Mouse (Mus musculus) midbrain, embryonic 15.5 days (tissue): ENCODE measurements around the gene Patl2. TPM values are rescaled to one million over a fixed set of nuclear protein-coding genes. Genes with fewer than 3 reads are reported as not detected.

Experiments
- ATAC-seq: fragments of 200-750 bp; cut with Nextera tagmentation; replicated peaks from 2 replicates; pipeline ENCODE4 v1.8.0; 2017; ENCODE audit warnings: moderate TSS enrichment
- H3K27ac ChIP-seq: fragments of 300-500 bp; sonication (generic); 2 replicates; pipeline ENCODE4 v1.5.1; 2015; ENCODE audit warnings: mild to moderate bottlenecking, inconsistent platforms
- H3K27me3 ChIP-seq: fragments of 300-500 bp; sonication (generic); replicated peaks from 2 replicates; pipeline ENCODE4 v1.6.1; 2015; ENCODE audit warnings: inconsistent platforms
- H3K36me3 ChIP-seq: fragments of 300-500 bp; sonication (generic); replicated peaks from 2 replicates; pipeline ENCODE4 v1.6.1; 2015; ENCODE audit warnings: inconsistent platforms
- H3K4me1 ChIP-seq: fragments of 300-500 bp; sonication (generic); 2 replicates; pipeline ENCODE4 v1.6.1; 2015; ENCODE audit warnings: inconsistent platforms
- H3K4me2 ChIP-seq: fragments of 300-500 bp; sonication (generic); 2 replicates; pipeline ENCODE4 v1.6.1; 2015; ENCODE audit warnings: inconsistent platforms, mild to moderate bottlenecking, moderate library complexity
- H3K4me3 ChIP-seq: fragments of 300-500 bp; sonication (generic); 2 replicates; pipeline ENCODE4 v1.5.1; 2015; ENCODE audit warnings: mild to moderate bottlenecking, inconsistent platforms
- H3K9ac ChIP-seq: fragments of 300-500 bp; sonication (generic); 2 replicates; pipeline ENCODE4 v1.6.1; 2015; ENCODE audit warnings: mild to moderate bottlenecking, inconsistent platforms
- H3K9me3 ChIP-seq: fragments of 300-500 bp; sonication (generic); 2 replicates; pipeline ENCODE4 v1.6.1; 2016; ENCODE audit warnings: inconsistent platforms
- WGBS: fragments of 180-500 bp; shearing (Covaris S2); methylation state at CpG from one replicate; pipeline ENCODE4 v1.1.7; 2015; ENCODE audit warnings: mixed read lengths; 5-methylcytosine and 5-hydroxymethylcytosine counted together
- polyA plus RNA-seq: library from polyadenylated mRNA; unstranded; fragments of >200 nt; fragmentation: Nextera tagmentation; extraction: Ambion mirVana; gene quantifications from 2 replicates; pipeline ENCODE4 v1.2.1, GENCODE M21; 2015

The Patl2 gene
- polyA plus RNA-seq, 1 experiment from 2014 or later = not detected

DNA sequence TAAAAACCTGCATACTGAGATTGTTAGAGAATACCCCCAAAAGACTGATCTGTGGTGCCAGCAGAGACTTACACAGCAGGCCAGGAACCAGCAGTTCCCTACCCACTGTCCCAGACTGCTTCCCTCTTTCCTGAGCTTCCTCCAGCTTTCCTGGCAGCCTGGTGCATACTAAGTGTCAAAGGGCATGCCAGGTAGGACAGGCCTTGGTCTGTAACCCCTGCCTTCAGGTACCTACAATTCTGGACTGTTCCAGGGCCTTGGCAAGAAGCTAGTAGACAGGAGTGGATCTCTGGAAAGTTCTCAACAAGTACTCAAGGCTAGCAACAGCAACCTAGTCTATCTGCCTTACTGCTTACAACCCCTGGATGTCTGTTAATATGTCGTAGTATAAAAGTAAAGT is 34.8 kb downstream of the Patl2 start:
- WGBS = 87% methylated on average over 1 of the region's 1 CpGs
- H3K4me3 ChIP-seq = no peak overlapping the region

DNA sequence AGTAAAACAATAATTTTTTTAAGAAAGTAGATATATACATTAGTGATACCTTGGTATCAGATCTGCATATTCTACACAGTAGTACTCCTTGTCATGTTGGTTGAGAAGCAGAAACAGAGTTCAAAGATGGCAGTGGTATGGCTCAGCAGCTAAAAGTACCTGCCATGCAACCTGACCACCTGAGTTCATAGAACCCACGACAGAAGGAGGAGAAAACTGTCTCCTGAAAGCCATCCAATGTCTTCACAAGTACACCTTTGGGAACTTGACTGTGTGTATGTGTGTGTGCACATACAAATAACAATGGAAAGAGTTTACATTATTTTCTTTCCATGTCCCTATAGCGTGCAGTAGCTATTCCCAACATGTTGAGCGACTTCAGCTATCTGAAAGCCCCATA is 36.3 kb downstream of the Patl2 start:
- Histone ChIP-seq H3K4me1 (peaks cover 4% of the 10 kb centered on the region), H3K36me3 (no peaks in the 10 kb centered on the region), H3K9ac (no peak overlapping the region), H3K4me3 (no peak overlapping the region), H3K9me3 (no peaks in the 10 kb centered on the region), H3K27ac (no peak overlapping the region), H3K27me3 (no peaks in the 10 kb centered on the region), H3K4me2 (no peak overlapping the region)
- no peak for ATAC-seq
- WGBS = 89% methylated on average over 3 of the region's 3 CpGs

More for the DNA sequence above, 34.8 kb downstream of the Patl2 start:
- no peaks in the 10 kb centered on the region for H3K27me3 ChIP-seq
- H3K27ac ChIP-seq = no peak overlapping the region
- H3K4me1 ChIP-seq = peaks cover 4% of the 10 kb centered on the region
- no peak overlapping the region for H3K9ac ChIP-seq
- H3K4me2 ChIP-seq = no peak overlapping the region
- no peaks in the 10 kb centered on the region for H3K9me3 ChIP-seq
- ATAC-seq = no peak
- H3K36me3 ChIP-seq = no peaks in the 10 kb centered on the region

DNA sequence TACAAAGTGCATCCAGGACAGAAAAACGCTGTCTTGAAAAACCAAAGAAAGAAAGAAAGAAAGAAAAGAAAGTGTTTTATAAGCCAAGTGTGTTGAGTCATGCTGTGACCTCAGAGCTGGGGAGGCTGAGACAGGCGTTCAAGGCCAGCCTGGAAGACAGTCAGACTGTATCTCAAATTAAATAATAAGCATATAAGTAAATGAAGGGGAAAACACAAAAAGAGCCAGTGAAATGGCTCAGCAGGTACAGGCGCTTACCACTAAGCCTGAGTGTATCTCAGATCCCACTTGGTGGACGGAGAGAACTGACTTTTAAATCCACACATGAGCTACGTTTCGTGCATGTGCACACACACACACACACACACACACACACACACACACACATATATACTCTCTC is 36.7 kb downstream of the Patl2 start:
- WGBS = 93% methylated on average over 6 of the region's 6 CpGs
- H3K27me3 ChIP-seq = no peaks in the 10 kb centered on the region
- H3K27ac ChIP-seq = no peak overlapping the region
- H3K4me3 ChIP-seq = no peak overlapping the region
- no peak for ATAC-seq
- no peaks in the 10 kb centered on the region for H3K36me3 ChIP-seq
- no peak overlapping the region for H3K4me2 ChIP-seq
- H3K4me1 ChIP-seq = peaks cover 4% of the 10 kb centered on the region
- H3K9me3 ChIP-seq = no peaks in the 10 kb centered on the region
- H3K9ac ChIP-seq = no peak overlapping the region

DNA sequence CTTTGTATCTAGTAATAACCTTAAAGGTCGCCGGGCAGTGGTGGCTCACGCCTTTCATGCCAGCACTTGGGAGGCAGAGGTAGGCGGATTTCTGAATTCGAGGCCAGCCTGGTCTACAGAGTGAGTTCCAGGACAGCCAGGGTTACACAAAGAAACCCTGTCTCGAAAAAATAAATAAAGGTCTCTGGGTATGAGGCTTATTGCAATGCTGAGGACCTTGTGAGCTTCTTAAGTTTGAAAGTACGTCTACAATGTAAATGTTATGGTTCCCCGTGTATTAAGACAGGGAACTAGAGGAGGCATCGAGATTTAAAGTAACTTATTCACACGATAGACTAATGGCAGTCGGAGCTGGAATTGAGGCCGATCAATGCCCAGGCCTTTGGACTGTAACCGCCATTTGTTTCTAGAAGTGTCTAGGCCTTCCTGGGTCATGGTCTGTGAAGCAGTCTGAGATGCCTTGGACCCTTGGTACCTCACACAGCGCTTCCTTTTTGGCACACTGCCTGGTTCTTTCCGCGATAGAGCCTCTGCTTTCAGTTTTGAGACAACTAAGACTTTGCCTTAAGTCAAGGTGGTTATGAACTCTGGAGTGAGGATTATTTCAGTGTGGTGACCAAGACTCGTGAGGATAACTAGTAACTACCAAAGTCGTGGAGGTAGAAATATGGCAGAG is 37.6 kb downstream of the Patl2 start:
- H3K9ac ChIP-seq = peak overlapping the region; percentile 52
- no peaks in the 10 kb centered on the region for H3K9me3 ChIP-seq
- no peaks in the 10 kb centered on the region for H3K36me3 ChIP-seq
- H3K27me3 ChIP-seq = no peaks in the 10 kb centered on the region
- no peak overlapping the region for H3K27ac ChIP-seq
- 37% methylated on average over 18 of the region's 18 CpGs for WGBS
- H3K4me1 ChIP-seq = peaks cover 4% of the 10 kb centered on the region
- ATAC-seq = peak; percentile 50
- peak overlapping the region; percentile 84 for H3K4me2 ChIP-seq
- H3K4me3 ChIP-seq = peak overlapping the region; percentile 61

DNA sequence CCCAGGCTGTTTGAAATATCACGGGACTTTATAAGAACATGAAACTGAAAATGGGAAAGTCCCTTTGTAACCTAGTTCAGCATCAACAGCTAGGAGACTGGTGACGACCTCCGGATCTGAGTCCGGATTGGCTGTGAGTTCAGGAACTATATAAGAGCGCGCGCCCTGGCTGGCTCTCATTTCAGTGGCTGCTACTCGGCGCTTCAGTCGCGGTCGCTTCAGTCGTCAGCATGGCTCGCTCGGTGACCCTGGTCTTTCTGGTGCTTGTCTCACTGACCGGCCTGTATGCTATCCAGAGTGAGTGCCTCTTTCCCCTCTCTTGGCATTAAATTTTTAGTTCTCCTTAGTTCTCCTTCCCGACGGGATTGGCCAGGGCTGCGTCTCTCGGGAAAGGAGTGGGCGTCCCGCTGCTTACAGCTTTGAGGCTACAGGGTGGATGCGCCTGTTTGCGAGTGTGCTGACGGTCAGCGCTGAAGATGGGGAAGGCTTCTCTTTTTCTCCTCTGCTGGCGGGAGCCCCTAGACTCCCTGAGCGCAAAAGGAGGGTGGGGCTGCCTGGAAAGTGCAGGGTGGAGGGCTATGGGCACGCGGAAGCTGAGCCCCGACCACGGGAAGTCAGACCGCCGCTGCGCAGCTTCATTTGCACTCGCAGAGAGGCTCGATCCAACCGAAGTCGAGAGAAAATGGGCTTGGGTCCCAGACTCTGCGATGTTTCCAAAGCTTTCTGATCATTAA is 38.3 kb downstream of the Patl2 start, which contains the start of gene B2m:
TSS of gene B2m (plus strand) at position 179 of the 734 bp plus-strand sequence.
- H3K27me3 ChIP-seq = no peaks in the 10 kb centered on the region
- under 1% methylated on average over 40 of the region's 40 CpGs for WGBS
- peak; percentile 99 for ATAC-seq
- H3K9ac ChIP-seq = peak within 1 kb of the TSS; percentile 52
- no peaks in the 10 kb centered on the region for H3K9me3 ChIP-seq
- H3K4me3 ChIP-seq = peak within 1 kb of the TSS; percentile 61
- H3K36me3 ChIP-seq = no peaks in the 10 kb centered on the region
- peak within 1 kb of the TSS; percentile 84 for H3K4me2 ChIP-seq
- peaks cover 4% of the 10 kb centered on the region for H3K4me1 ChIP-seq
- H3K27ac ChIP-seq = peak within 1 kb of the TSS; percentile 23; the same call in 1 of the 2 replicates

DNA sequence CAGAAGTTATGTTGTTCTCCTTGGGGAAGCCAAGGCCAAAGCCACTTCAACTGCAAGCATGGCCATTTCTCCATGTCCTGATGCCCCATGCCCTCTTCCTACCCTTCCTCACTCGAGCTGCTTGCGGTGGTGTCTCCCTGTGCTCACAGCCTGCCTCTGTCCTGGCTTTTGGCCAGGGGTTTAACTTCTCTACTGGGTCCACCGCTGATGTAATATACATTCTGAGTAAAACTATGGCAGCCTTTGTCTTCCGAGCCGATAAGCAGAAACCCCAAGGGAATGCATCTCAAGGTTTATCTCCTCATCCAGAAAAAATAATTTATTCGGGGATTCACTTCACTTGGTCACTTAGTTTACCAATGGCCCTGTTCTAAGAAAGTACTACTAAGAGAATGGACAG is 39.3 kb downstream of the Patl2 start:
- H3K4me2 ChIP-seq = no peak overlapping the region
- no peak overlapping the region for H3K27ac ChIP-seq
- no peaks in the 10 kb centered on the region for H3K36me3 ChIP-seq
- H3K4me3 ChIP-seq = no peak overlapping the region
- 68% methylated on average over 6 of the region's 6 CpGs for WGBS
- H3K9ac ChIP-seq = no peak overlapping the region
- peaks cover 4% of the 10 kb centered on the region for H3K4me1 ChIP-seq
- no peaks in the 10 kb centered on the region for H3K9me3 ChIP-seq
- no peak for ATAC-seq
- H3K27me3 ChIP-seq = no peaks in the 10 kb centered on the region

DNA sequence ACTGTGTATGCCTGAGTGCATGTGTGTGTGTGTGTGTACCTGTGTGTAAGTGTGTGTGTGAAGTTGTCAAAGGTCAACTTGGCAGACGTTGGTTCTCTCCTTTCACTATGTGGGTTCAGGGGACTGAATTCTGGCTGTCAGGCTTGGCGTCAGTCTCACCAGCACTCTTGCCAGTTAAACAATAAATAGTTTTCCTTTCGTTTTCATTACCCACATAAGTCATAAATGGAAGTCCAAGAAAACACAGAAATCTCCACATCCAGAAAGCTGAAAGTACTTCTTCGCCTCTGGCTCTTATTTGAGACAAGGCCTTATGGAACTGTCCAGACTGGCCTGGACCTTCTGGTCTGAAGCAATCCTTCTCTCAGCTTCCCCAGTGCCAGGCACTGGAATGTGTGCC is 40.2 kb downstream of the Patl2 start:
- WGBS = 69% methylated on average over 4 of the region's 4 CpGs
- no peak overlapping the region for H3K27ac ChIP-seq
- H3K36me3 ChIP-seq = no peaks in the 10 kb centered on the region
- ATAC-seq = no peak
- H3K9me3 ChIP-seq = no peaks in the 10 kb centered on the region
- H3K4me2 ChIP-seq = no peak overlapping the region
- peaks cover 4% of the 10 kb centered on the region for H3K4me1 ChIP-seq
- H3K4me3 ChIP-seq = no peak overlapping the region
- no peaks in the 10 kb centered on the region for H3K27me3 ChIP-seq
- no peak overlapping the region for H3K9ac ChIP-seq

DNA sequence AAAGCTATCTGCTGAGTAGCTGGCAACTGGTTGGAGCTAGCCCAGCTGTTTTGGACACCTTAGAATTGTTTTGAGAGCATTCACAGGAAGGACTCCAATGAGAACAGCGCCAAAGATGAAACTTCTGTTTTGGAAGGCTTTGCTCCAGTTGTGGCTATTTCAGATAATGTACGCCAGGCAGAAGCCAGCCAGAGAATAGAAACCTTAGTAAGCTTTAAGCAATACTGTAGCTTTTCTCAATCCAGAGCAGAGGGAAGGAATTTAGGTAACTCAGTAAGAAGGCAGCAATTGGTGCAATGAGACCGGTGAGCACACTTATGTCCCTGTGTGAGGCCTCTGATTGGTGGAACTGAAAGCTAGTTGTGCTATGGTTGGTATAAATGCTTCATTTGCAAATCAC is 42.9 kb downstream of the Patl2 start:
- Histone ChIP-seq H3K4me3 (no peak overlapping the region), H3K27me3 (no peaks in the 10 kb centered on the region), H3K4me1 (peaks cover 4% of the 10 kb centered on the region), H3K36me3 (no peaks in the 10 kb centered on the region), H3K9me3 (no peaks in the 10 kb centered on the region), H3K9ac (no peak overlapping the region), H3K4me2 (no peak overlapping the region), H3K27ac (no peak overlapping the region)
- ATAC-seq = no peak
- WGBS = 91% methylated on average over 3 of the region's 3 CpGs

DNA sequence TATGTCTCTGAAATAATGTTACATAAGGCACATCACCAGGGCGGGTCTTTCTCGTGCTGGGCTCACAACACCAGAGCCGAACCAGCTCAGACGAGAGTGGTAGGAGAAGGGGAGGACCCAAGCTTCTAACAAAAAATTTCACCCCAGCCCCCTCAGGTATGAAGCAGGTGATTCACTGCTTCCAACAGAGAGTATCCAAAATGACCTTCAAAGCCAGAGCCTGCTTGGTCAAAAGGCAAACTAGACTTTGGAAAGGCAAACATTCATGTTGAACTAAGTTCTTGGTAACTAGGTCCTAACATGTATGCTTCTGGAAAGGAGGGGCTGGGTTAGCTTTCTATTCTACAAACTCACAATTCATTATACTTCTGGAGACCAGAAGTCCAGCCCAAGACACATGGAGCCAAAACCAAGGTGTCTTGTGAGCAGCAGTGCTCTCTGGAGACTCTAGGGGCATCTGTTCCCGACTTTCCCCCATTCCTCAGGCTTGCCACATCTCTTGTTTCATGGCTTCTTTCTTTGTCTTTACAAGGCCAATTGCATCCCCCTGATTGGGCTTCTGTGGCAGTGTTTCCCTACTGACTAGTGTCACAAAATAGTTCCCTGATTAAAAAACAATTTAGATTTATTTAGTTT is 44.5 kb downstream of the Patl2 start:
- H3K4me3 ChIP-seq = no peak overlapping the region
- no peak overlapping the region for H3K9ac ChIP-seq
- WGBS = 78% methylated on average over 5 of the region's 5 CpGs
- no peaks in the 10 kb centered on the region for H3K27me3 ChIP-seq
- no peak overlapping the region for H3K27ac ChIP-seq
- no peak for ATAC-seq
- H3K9me3 ChIP-seq = no peaks in the 10 kb centered on the region
- no peak overlapping the region for H3K4me2 ChIP-seq
- no peaks in the 10 kb centered on the region for H3K36me3 ChIP-seq
- H3K4me1 ChIP-seq = no peaks in the 10 kb centered on the region

DNA sequence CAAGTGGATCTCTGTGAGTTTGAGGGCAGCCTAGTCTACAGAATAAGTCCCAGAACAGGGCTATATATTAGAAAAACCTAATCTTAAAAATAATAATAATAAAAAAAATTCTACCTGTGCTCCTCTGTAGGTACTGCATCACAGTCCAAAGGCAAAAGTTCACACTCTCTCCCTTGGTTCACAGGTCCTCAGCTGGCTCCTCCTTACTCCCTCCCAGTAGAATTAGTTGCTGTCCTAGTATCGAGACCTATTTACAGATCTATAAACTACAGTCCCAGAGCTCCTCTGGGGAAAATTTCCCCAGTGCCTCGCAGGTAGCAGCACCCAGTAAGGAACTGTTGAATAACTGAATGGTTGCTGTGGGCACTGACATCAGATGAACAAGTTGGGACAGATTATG is 45.2 kb downstream of the Patl2 start:
- Histone ChIP-seq H3K36me3 (no peaks in the 10 kb centered on the region), H3K4me2 (no peak overlapping the region), H3K9me3 (no peaks in the 10 kb centered on the region), H3K27me3 (no peaks in the 10 kb centered on the region), H3K4me3 (no peak overlapping the region), H3K9ac (no peak overlapping the region), H3K4me1 (no peaks in the 10 kb centered on the region), H3K27ac (no peak overlapping the region)
- 82% methylated on average over 2 of the region's 2 CpGs for WGBS
- ATAC-seq = no peak

DNA sequence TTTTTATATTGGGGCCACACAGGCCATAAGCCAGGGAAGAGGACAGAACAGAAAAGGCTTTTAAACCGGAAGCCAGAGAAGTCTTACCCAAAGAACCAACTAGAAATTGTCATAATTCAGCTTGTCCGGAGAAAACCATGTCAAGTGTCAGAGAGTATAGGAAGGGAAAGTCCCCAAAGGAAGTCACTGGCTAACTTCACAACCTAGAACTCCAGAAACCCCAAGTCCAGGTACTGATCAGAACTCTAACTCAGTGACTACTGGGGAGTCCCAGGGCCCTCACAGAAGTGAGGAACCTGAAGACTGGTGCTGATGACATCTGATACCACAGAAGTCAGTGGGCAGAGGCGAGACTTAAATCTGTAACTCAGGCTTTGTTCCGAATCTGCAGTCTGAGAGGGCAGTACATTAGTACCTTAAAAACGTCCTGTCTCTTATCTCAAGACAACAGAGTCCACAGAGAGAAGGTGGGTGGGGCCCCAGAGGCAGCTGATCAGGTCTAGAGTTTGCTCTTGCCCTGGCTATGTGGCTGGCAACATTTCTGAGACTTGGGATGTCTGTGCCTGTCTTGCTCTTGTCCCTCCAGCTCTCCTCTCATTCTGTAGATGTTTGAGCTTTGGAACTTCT is 48.0 kb downstream of the Patl2 start:
- no peaks in the 10 kb centered on the region for H3K9me3 ChIP-seq
- no peak for ATAC-seq
- no peak overlapping the region for H3K4me2 ChIP-seq
- no peaks in the 10 kb centered on the region for H3K4me1 ChIP-seq
- no peak overlapping the region for H3K27ac ChIP-seq
- H3K4me3 ChIP-seq = no peak overlapping the region
- no peak overlapping the region for H3K9ac ChIP-seq
- 69% methylated on average over 5 of the region's 5 CpGs for WGBS
- no peaks in the 10 kb centered on the region for H3K36me3 ChIP-seq
- no peaks in the 10 kb centered on the region for H3K27me3 ChIP-seq

DNA sequence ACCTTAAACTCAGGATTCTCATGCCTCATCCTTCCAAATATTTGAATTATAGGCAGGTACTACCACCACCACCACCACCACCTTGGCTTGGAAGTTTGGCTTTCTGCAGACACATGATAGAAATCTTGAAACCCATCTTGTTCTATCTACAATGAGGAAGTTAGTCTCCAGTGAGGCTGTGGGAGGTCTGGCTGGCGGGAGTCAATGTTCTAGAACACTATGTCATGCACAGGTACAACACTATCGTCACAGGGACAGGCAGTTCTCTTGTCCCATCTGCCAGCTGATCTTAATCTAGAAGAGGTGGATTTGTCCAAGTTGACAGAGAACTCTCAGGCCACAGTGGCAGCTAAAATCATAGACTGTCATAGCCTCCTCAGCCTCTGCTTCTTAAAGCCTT is 53.4 kb downstream of the Patl2 start:
- H3K9me3 ChIP-seq = no peaks in the 10 kb centered on the region
- H3K4me2 ChIP-seq = no peak overlapping the region
- no peak overlapping the region for H3K4me3 ChIP-seq
- H3K27me3 ChIP-seq = no peaks in the 10 kb centered on the region
- no peaks in the 10 kb centered on the region for H3K36me3 ChIP-seq
- no peak for ATAC-seq
- no peak overlapping the region for H3K9ac ChIP-seq
- no peak overlapping the region for H3K27ac ChIP-seq
- WGBS = 95% methylated on average over 2 of the region's 2 CpGs
- no peaks in the 10 kb centered on the region for H3K4me1 ChIP-seq
